In genomic region chr10:68759238-68759637, GRCm38 (mm10) we compare ENCODE assay signal across 9 mouse cellular contexts. TPM values are rescaled to one million over a fixed set of nuclear protein-coding genes. Genes with fewer than 3 reads are reported as not detected.
DNase-seq lines count a peak whose midpoint lies in the region; ATAC-seq and TF ChIP-seq lines count a peak whose summit lies in the region.
"Had no signal": no experiment of that assay in that cellular context is flagged by ENCODE, and none has a peak within 500 bp of the region (broad histone marks: within the 10 kb centered on the region; RNA-seq: fewer than 3 reads in every experiment).

No protein-coding gene starts in this region.

- no peak for ATAC-seq in kidney, embryonic 14.5 days (ENCODE audit: low FRiP score, low TSS enrichment)
- ATAC-seq in forebrain, embryonic 14.5 days: no peak

- peak; percentile 48 for DNase-seq in kidney, adult 9 months
- DNase-seq in CD4-positive helper T cell, adult 2 months (ENCODE audit: low read depth, low spot score): peak; percentile 20
- peak; percentile 19 for DNase-seq in T-cell, adult 2 months (ENCODE audit: low spot score)
- peak; percentile 24 for DNase-seq in forebrain, embryonic 14.5 days (ENCODE audit: low spot score)
- peak; percentile 22 for DNase-seq in lung, adult 2 months
- DNase-seq in testis, postnatal 14 days (ENCODE audit: low spot score): no peak
- no peak for DNase-seq in layer of hippocampus, adult 9-11 months

- no peak overlapping the region for H3K4me3 ChIP-seq in kidney, embryonic 14.5 days (ENCODE audit: low read length)
- H3K4me3 ChIP-seq in forebrain, embryonic 14.5 days (ENCODE audit: low read depth, low read length): no peak overlapping the region
- H3K4me3 ChIP-seq in lung, adult 2 months (replicated peaks; ENCODE audit: extremely low read depth, low read depth, low read length): no peak overlapping the region
- H3K4me3 ChIP-seq: erythroblast, embryonic 14.5 days had no signal

- no peak overlapping the region for H3K9ac ChIP-seq in kidney, embryonic 14.5 days (ENCODE audit: low read depth, low read length)
- no peak overlapping the region for H3K9ac ChIP-seq in forebrain, embryonic 14.5 days (ENCODE audit: low read length)

- no peak overlapping the region for H3K27ac ChIP-seq in kidney, embryonic 14.5 days (ENCODE audit: low read depth, low read length)
- no peak overlapping the region for H3K27ac ChIP-seq in forebrain, embryonic 14.5 days (ENCODE audit: low read depth, low read length)

- H3K9me3 ChIP-seq in kidney, embryonic 14.5 days (ENCODE audit: control insufficient read depth, low read length): no peaks in the 10 kb centered on the region
- no peaks in the 10 kb centered on the region for H3K9me3 ChIP-seq in forebrain, embryonic 14.5 days (replicated peaks; ENCODE audit: control insufficient read depth, low read length)

- H3K4me1 ChIP-seq in kidney, embryonic 14.5 days (ENCODE audit: control insufficient read depth, insufficient read depth, low read length): no peaks in the 10 kb centered on the region
- no peaks in the 10 kb centered on the region for H3K4me1 ChIP-seq in forebrain, embryonic 14.5 days (ENCODE audit: control insufficient read depth, insufficient read depth, low read length)
- no peaks in the 10 kb centered on the region; the same call in 1 of the 2 replicates for H3K4me1 ChIP-seq in lung, adult 2 months (ENCODE audit: control insufficient read depth, insufficient read depth, low read length)

- no peaks in the 10 kb centered on the region for H3K27me3 ChIP-seq in kidney, embryonic 14.5 days (ENCODE audit: control insufficient read depth, insufficient read depth, low read length)
- H3K27me3 ChIP-seq in forebrain, embryonic 14.5 days (replicated peaks; ENCODE audit: control insufficient read depth, insufficient read depth, low read length): no peaks in the 10 kb centered on the region

- no peak overlapping the region for H3K4me2 ChIP-seq in kidney, embryonic 14.5 days (replicated peaks; ENCODE audit: low read depth, low read length)
- H3K4me2 ChIP-seq in forebrain, embryonic 14.5 days (ENCODE audit: low read length): no peak overlapping the region

- no peak for TF ChIP-seq POLR2A in lung, adult 2 months (IDR thresholded peaks at IDR 0.05; ENCODE audit: borderline replicate concordance, extremely low read depth, low read depth, low read length)

- 41% methylated on average over 5 of the region's 5 CpGs for WGBS in kidney, embryonic 14.5 days
- 44% methylated on average over 5 of the region's 5 CpGs for WGBS in forebrain, embryonic 14.5 days
- 27% methylated on average over 5 of the region's 5 CpGs for WGBS in lung, adult 2 months

- peak; percentile 42 for TF ChIP-seq CTCF in lung, adult 2 months (IDR thresholded peaks at IDR 0.05; ENCODE audit: insufficient read depth, low read length)

- H3K36me3 ChIP-seq in kidney, embryonic 14.5 days (ENCODE audit: control insufficient read depth, insufficient read depth, low read length): no peaks in the 10 kb centered on the region
- no peaks in the 10 kb centered on the region for H3K36me3 ChIP-seq in forebrain, embryonic 14.5 days (ENCODE audit: control insufficient read depth, insufficient read depth, low read length)

RNA-seq across cellular contexts. Expression of gene Tmem26, which starts 35.8 kb away (rescaled TPM):
- 3.2 and 6.4 TPM in 2 replicates for polyA plus RNA-seq in kidney, embryonic 14.5 days (2014; fragmentation: Nextera tagmentation; extraction: Ambion mirVana)
- polyA plus RNA-seq in forebrain, embryonic 14.5 days (2014; fragmentation: Nextera tagmentation; extraction: Ambion mirVana): 2.7 and 3.3 TPM in 2 replicates
- polyA plus RNA-seq in lung, adult 2 months (2012; rRNA removed): 0.88 and 1.6 TPM in 2 replicates
- polyA plus RNA-seq: erythroblast, embryonic 14.5 days had no signal

Comparison
In these comparisons a context has a peak if more than half of its experiments do, and no peak if none do; other contexts are left out.
1. DNase-seq: peak in kidney, adult 9 months (single experiment), CD4-positive helper T cell, adult 2 months (single experiment), T-cell, adult 2 months (single experiment), forebrain, embryonic 14.5 days (single experiment) and lung, adult 2 months (single experiment); none in testis, postnatal 14 days (single experiment) and layer of hippocampus, adult 9-11 months (single experiment).